ENCODE assay signal across 19 mouse cellular contexts in the genomic region with DNA sequence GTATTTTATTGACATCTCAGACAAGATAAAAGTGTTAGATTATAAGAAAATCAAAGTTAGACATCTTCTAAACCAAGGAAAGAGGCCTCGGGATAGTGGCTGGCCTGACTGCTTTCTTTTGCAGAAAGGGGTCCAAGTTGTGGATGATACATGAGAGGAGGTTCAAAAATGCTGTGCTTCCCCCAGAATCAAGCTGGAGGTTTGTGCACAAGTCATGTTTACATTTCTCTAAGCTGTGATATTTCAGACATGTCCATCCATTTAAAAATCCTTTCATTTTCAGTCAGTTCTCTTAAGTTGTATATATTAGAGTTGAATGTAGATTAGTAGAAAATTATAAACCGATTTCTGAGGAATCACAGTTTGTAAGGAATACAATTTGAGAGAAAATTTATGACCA.
DNase-seq lines count a peak whose midpoint lies in the region; ATAC-seq and TF ChIP-seq lines count a peak whose summit lies in the region.
"Had no signal": no experiment of that assay in that cellular context is flagged by ENCODE, and none has a peak within 500 bp of the region (broad histone marks: within the 10 kb centered on the region; RNA-seq: fewer than 3 reads in every experiment).

No protein-coding gene starts in this region.

- no peak overlapping the region for H3K27ac ChIP-seq in lung, embryonic 14.5 days (ENCODE audit: low read depth)
- no peak overlapping the region for H3K27ac ChIP-seq in stomach, embryonic 16.5 days (ENCODE audit: low read length)
- no peak overlapping the region for H3K27ac ChIP-seq in stomach, postnatal 0 days (replicated peaks)

- no peak overlapping the region for H3K9ac ChIP-seq in lung, embryonic 14.5 days
- H3K9ac ChIP-seq in stomach, embryonic 16.5 days (ENCODE audit: low read length) = no peak overlapping the region
- no peak overlapping the region for H3K9ac ChIP-seq in stomach, postnatal 0 days (ENCODE audit: low read length)

- peak; percentile 62; the same call in 1 of the 2 replicates for ATAC-seq in lung, embryonic 14.5 days (ENCODE audit: insufficient read depth)
- ATAC-seq in stomach, embryonic 16.5 days (ENCODE audit: insufficient read depth, low FRiP score) = peak; percentile 60
- no peak for ATAC-seq in stomach, postnatal 0 days (ENCODE audit: low FRiP score, low TSS enrichment)
- ATAC-seq: activated CD4-positive, CD25-positive, alpha-beta regulatory T cell, adult 4 months; CD4-positive, CD25-positive, alpha-beta regulatory T cell, adult 4 months; Patski had no signal

- TF ChIP-seq CTCF in lung, embryonic 14.5 days (IDR thresholded peaks at IDR 0.05; ENCODE audit: low read depth) = no peak
- TF ChIP-seq CTCF in lung, adult 2 months (IDR thresholded peaks at IDR 0.05; ENCODE audit: insufficient read depth, low read length) = no peak
- no peak for TF ChIP-seq CTCF in stomach, postnatal 0 days (IDR thresholded peaks at IDR 0.05; ENCODE audit: low read depth)

- no peak for TF ChIP-seq POLR2A in lung, adult 2 months (IDR thresholded peaks at IDR 0.05; ENCODE audit: borderline replicate concordance, extremely low read depth, low read depth, low read length)

- no peaks in the 10 kb centered on the region for H3K27me3 ChIP-seq in lung, embryonic 14.5 days (ENCODE audit: insufficient read depth, low read length)
- H3K27me3 ChIP-seq in stomach, embryonic 16.5 days (ENCODE audit: control insufficient read depth, insufficient read depth, low read length) = no peaks in the 10 kb centered on the region
- H3K27me3 ChIP-seq in stomach, postnatal 0 days (ENCODE audit: control insufficient read depth, insufficient read depth, low read length) = no peaks in the 10 kb centered on the region
- H3K27me3 ChIP-seq: CH12.LX, Patski had no signal

- peak; percentile 20 for DNase-seq in lung, embryonic 14.5 days
- no peak for DNase-seq in lung, adult 2 months
- no peak for DNase-seq in stomach, postnatal 0 days (ENCODE audit: low spot score)
- DNase-seq: adrenal gland, adult 2 months; adrenal gland, adult 8-10 months; adrenal gland, postnatal 10 days; adrenal gland, postnatal 14 days; adrenal gland, postnatal 25 days; adrenal gland, postnatal 36 days; B cell, adult 2 months; cerebellum, adult 11 months; cerebellum, adult 11-12 months; cerebellum, adult 18-20 months had no signal

- no peak overlapping the region for H3K4me2 ChIP-seq in lung, embryonic 14.5 days
- no peak overlapping the region for H3K4me2 ChIP-seq in stomach, embryonic 16.5 days (ENCODE audit: low read depth, low read length)
- H3K4me2 ChIP-seq in stomach, postnatal 0 days (replicated peaks; ENCODE audit: low read depth) = no peak overlapping the region

- no peak for TF ChIP-seq EP300 in stomach, postnatal 0 days (optimal IDR thresholded peaks at IDR 0.05)

- 31% methylated on average over 2 of the region's 2 CpGs for WGBS in lung, embryonic 14.5 days
- 52% methylated on average over 2 of the region's 2 CpGs for WGBS in lung, adult 2 months
- WGBS in stomach, embryonic 16.5 days = 39% methylated on average over 2 of the region's 2 CpGs
- 41% methylated on average over 2 of the region's 2 CpGs for WGBS in stomach, postnatal 0 days

- no peak overlapping the region for H3K4me3 ChIP-seq in lung, embryonic 14.5 days (ENCODE audit: low read depth, low read length)
- H3K4me3 ChIP-seq in lung, adult 2 months (replicated peaks; ENCODE audit: extremely low read depth, low read depth, low read length) = no peak overlapping the region
- no peak overlapping the region for H3K4me3 ChIP-seq in stomach, embryonic 16.5 days (replicated peaks; ENCODE audit: low read length)
- no peak overlapping the region for H3K4me3 ChIP-seq in stomach, postnatal 0 days (ENCODE audit: low read depth, low read length)

- no peaks in the 10 kb centered on the region for H3K4me1 ChIP-seq in lung, embryonic 14.5 days (ENCODE audit: insufficient read depth)
- no peaks in the 10 kb centered on the region for H3K4me1 ChIP-seq in lung, adult 2 months (ENCODE audit: control insufficient read depth, insufficient read depth, low read length)
- no peaks in the 10 kb centered on the region for H3K4me1 ChIP-seq in stomach, embryonic 16.5 days (ENCODE audit: control insufficient read depth, insufficient read depth, low read length)
- no peaks in the 10 kb centered on the region for H3K4me1 ChIP-seq in stomach, postnatal 0 days (replicated peaks; ENCODE audit: control insufficient read depth, insufficient read depth)

- H3K36me3 ChIP-seq in lung, embryonic 14.5 days (ENCODE audit: insufficient read depth) = no peaks in the 10 kb centered on the region
- no peaks in the 10 kb centered on the region for H3K36me3 ChIP-seq in stomach, embryonic 16.5 days (ENCODE audit: control insufficient read depth, insufficient read depth, low read length)
- H3K36me3 ChIP-seq in stomach, postnatal 0 days (ENCODE audit: control insufficient read depth, insufficient read depth, low read length) = no peaks in the 10 kb centered on the region
- H3K36me3 ChIP-seq: G1E had no signal

- H3K9me3 ChIP-seq in lung, embryonic 14.5 days (ENCODE audit: low read depth, low read length) = no peaks in the 10 kb centered on the region
- H3K9me3 ChIP-seq in stomach, embryonic 16.5 days (replicated peaks; ENCODE audit: control insufficient read depth, low read length) = no peaks in the 10 kb centered on the region
- no peaks in the 10 kb centered on the region for H3K9me3 ChIP-seq in stomach, postnatal 0 days (ENCODE audit: control insufficient read depth, low read length)
